Mouse (Mus musculus) Patski (cell line): ENCODE measurements at regions not wholly inside any gene's neighbourhood (a gene's known extent, or its start where the extent isn't known, plus 50 kb on each side); places are given as distances from the start of the nearest gene placed in this dataset.

Experiments used
- ATAC-seq: fragments of 100-300 bp; one replicate; pipeline ENCODE4 v1.8.0; 2021
- CTCF ChIA-PET: fragments of 350-600 bp; sonication (Branson Sonifier 250); formaldehyde crosslinking; loops from one replicate; lab custom pipeline; 2022; ENCODE audit warnings: inconsistent platforms; lab: Charles Lee
- POLR2A ChIA-PET: fragments of 350-600 bp; sonication (Branson Sonifier 250); formaldehyde crosslinking; loops from one replicate; lab custom pipeline; 2022; ENCODE audit warnings: antibody characterized with exemption, inconsistent platforms; lab: Charles Lee
- DNase-seq: peaks from one replicate; pipeline ENCODE4 v3.0.0-alpha.2; 2011; ENCODE audit warnings: low read depth, low spot score
- H3K27me3 ChIP-seq: fragments of 371-371 bp; one replicate; pipeline ENCODE4 v1.5.1; 2021
- CTCF ChIP-seq: fragments of 100-300 bp; IDR thresholded peaks from one replicate; pipeline ENCODE4 v1.5.1; 2021
- in situ Hi-C: fragments of 300-500 bp; cut with MboI; formaldehyde crosslinking; loops from 3 replicates; pipeline ENCODE4 v1.11.1; 2018; ENCODE audit warnings: low pct_unique_long_range_greater_than_20kb, mixed read lengths

DNA sequence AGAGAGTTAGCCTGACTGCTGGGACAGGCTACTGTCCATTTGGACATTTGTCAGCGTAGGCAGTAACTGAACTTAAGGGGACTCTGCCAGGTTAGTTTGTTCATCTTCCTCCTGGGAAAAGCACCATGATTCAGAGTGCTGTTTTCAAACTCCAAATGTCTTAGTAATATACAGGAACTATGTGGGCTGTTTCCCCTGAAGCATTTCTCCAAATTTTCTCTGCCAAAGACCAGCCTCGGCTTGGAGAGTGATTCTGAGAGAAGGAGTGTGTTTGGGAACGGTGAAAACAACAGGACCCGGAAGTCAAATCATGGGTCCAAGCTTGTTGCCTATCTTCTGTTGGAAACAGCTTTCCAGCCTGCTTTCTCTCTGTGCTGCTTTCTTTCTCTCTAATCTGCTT lies 52.1 kb downstream of the Rprm start:
- ChIA-PET CTCF (interaction anchor here (1.0 kb wide), 1 partner anchor 11 kb away, joined by 3 read pairs; no protein-coding TSS in a partner anchor), POLR2A (no interaction called here)
- TF ChIP-seq CTCF, result no peak
- DNase-seq, result no peak
- H3K27me3 ChIP-seq, result no peaks in the 10 kb centered on the region
- in situ Hi-C loops, result no loop called here
- ATAC-seq, result no peak

DNA sequence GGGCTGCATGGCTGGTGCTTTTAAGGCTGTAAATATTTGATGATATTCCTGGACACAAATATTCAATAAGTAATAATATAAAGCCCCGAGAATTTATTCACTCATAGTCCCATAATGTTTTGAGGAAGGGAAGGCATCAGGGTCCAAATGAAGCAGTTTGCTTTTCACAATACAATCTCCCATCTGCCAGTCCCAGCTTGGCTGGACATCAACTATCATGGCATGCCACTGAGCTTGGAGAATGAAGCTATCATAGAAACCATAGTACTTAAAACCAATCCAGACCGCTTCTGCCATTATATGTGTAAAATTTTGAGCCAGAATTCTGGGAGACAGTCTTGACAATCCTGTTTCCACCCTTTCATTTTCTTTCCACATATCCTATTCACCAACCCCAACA lies 56.5 kb downstream of the Rprm start:
- CTCF ChIA-PET, result no interaction called here
- H3K27me3 ChIP-seq, result no peaks in the 10 kb centered on the region
- ATAC-seq (no peak), DNase-seq (no peak)
- POLR2A ChIA-PET, result no interaction called here
- in situ Hi-C loops, result no loop called here
- no peak for TF ChIP-seq CTCF

DNA sequence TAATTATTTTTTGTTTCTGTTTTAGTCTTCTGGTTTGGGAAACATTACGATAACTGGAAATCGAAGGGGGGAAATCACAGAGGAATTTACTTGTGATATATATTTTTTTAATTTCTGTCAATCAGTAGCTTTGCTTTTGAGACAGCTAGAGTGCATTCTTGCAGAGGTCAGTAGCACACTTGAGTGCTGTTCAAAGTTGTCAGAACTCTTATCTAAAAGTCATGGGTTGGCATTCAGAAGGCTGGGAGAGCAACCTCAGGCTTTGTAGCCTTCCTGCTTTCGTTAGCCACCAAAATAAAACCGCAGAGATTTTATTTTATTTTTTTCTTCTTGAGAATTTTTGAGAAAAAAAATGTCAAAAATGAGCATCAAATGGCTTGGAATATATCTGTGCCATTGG lies 62.6 kb downstream of the Rprm start:
- no peak for DNase-seq

DNA sequence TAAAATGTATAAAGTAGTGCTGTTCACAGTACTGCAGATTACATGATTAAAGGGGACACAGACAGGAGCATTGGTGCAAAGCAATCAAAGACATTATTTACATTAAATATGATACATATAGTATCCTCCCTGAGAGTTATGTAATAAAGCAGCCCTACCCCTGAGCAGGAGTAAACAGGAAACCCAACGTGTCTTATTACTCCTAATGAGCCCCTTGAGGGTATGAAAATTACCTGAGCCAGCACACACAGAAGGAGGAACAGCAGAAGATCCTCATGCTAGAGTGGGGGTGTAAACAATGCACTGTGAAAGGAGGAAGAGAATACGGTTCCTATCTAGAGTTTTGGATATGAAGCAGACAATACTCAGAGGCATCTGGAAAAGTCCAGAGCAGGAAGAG lies 95.2 kb downstream of the Rprm start:
- ChIA-PET CTCF (no interaction called here), POLR2A (no interaction called here)
- TF ChIP-seq CTCF, result no peak
- no peaks in the 10 kb centered on the region for H3K27me3 ChIP-seq
- in situ Hi-C loops, result no loop called here
- no peak for ATAC-seq
- no peak for DNase-seq

More for the DNA sequence above, 62.6 kb downstream of the Rprm start:
- in situ Hi-C loops, result no loop called here
- ATAC-seq, result no peak
- CTCF ChIA-PET, result no interaction called here
- no peak for TF ChIP-seq CTCF
- no peaks in the 10 kb centered on the region for H3K27me3 ChIP-seq
- POLR2A ChIA-PET, result no interaction called here

DNA sequence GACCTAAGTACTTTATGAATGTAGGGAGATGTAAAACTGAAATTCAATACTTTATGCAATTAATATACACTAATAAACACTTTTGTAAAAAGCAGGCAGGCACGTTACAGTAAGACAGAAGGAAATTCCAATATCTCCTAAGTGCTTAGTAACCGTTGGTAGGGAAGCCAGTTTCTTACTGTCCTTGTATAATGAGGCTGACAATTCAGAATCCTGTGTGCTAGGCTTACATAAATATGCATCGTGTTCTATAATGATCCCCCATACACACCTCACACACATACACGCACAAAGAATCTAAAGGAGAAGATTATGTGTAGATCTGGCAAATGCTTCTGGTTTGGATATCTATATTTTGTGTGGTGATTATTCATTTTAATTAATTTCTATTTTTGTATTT lies 109.6 kb downstream of the Rprm start:
- ATAC-seq, result no peak
- no peak for DNase-seq
- no peak for TF ChIP-seq CTCF
- ChIA-PET POLR2A (no interaction called here), CTCF (no interaction called here)
- peaks cover 4% of the 10 kb centered on the region for H3K27me3 ChIP-seq
- in situ Hi-C loops, result no loop called here

DNA sequence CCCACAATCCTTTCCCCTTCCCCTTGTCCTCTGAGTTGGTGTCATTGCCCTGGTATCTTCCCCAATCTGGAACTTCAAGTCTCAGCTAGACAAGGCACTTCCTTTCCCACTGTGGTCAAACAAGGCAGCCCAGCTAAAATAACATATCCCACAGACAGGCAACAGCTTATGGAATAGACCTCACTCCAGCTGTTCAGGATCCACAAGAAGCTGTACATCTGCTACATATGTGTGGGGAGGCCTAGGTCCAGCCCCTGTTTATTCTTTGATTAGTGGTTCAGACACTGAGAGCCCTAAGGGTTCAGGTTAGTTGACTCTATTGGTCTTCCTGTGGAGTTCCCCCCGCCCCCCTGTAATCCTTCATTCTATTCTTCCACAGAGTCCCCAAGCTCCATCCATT lies 124.9 kb downstream of the Rprm start:
- POLR2A ChIA-PET, result no interaction called here
- in situ Hi-C loops, result no loop called here
- no peaks in the 10 kb centered on the region for H3K27me3 ChIP-seq
- DNase-seq (no peak), ATAC-seq (no peak)
- CTCF ChIA-PET, result no interaction called here
- no peak for TF ChIP-seq CTCF

DNA sequence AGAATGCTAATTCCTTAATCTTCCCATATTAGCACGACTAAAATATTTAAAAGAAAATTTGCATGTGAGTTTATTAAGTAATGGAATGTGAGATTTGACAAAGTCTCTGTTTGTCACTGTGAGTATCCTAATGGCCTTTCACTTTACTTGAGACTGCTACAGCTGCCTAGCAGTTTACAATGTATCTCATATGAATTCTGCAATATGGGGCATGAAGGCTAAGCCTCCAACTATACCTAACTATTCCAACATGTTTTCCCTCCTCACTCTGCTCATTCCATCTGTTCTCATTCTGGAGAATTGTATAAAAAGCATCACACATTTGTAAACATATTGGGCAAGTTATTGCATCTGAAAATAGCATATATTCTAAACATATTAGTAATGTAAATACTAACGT lies 137.1 kb downstream of the Rprm start:
- ChIA-PET CTCF (no interaction called here), POLR2A (no interaction called here)
- DNase-seq (no peak), ATAC-seq (no peak)
- in situ Hi-C loops, result no loop called here
- TF ChIP-seq CTCF, result no peak
- no peaks in the 10 kb centered on the region for H3K27me3 ChIP-seq

DNA sequence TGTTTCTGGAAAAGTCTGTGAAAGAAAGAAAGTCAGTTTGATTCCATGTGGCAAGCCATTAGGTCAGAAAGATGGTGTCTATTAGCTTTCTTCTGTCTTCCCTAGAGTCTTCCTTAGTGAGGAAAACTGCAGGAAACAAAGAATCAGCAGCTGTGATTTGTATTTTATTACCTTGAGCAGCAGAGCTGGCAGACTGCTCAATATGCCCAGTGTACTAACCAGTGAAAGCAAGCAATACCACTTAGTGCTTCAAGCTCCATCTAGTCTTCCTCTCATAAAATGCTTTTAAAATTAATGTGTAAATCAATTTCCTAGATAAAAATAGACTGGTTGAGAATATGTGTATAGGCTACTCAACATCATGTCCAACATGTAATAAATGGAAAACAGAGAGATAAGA lies 137.8 kb downstream of the Rprm start:
- DNase-seq (no peak), ATAC-seq (no peak)
- ChIA-PET POLR2A (no interaction called here), CTCF (no interaction called here)
- no peaks in the 10 kb centered on the region for H3K27me3 ChIP-seq
- in situ Hi-C loops, result no loop called here
- no peak for TF ChIP-seq CTCF

DNA sequence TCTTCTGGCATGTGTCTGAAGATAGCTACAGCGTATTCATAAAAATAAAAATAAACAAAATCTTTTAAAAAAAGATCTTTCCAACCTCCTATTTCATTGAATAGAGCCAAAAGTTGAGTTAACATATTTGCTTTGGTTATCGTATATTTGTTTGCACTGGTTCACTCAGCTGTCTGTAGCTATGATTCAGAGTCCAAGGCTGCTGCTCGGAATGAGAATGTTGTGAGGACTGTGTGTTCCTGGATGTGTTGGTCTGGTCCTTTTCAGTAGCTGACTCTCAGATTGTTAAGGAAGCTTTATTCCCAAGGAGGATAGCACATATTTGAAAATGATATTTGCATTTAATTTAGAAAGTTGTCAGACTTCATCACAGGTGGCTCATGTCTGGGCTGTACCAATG lies 173.5 kb downstream of the Rprm start:
- CTCF ChIA-PET, result no interaction called here
- H3K27me3 ChIP-seq, result no peaks in the 10 kb centered on the region
- POLR2A ChIA-PET, result no interaction called here
- in situ Hi-C loops, result no loop called here
- DNase-seq (no peak), ATAC-seq (no peak)
- no peak for TF ChIP-seq CTCF
